8 mouse cellular contexts compared by ENCODE assay signal in genomic region chr14:67541271-67541711, GRCm38 (mm10).
DNase-seq lines count a peak whose midpoint lies in the region; ATAC-seq lines count a peak whose summit lies in the region.

No protein-coding gene starts in this region.

- 0 out of 2 replicates have a peak, but pooled peaks cover 5% of the 10 kb centered on the region for H3K4me1 ChIP-seq in heart, embryonic 12.5 days (replicated peaks)
- peaks cover 32% of the 10 kb centered on the region for H3K4me1 ChIP-seq in embryonic facial prominence, embryonic 15.5 days
- peaks cover 24% of the 10 kb centered on the region for H3K4me1 ChIP-seq in hindbrain, embryonic 12.5 days
- H3K4me1 ChIP-seq in midbrain, embryonic 14.5 days (ENCODE audit: control insufficient read depth, insufficient read depth, low read length), result peaks cover 18% of the 10 kb centered on the region
- H3K4me1 ChIP-seq in kidney, embryonic 15.5 days, result 0 out of 2 replicates have a peak, but pooled peaks cover 2% of the 10 kb centered on the region

- H3K27ac ChIP-seq in heart, embryonic 12.5 days (ENCODE audit: poor library complexity, severe bottlenecking), result no peak overlapping the region
- no peak overlapping the region for H3K27ac ChIP-seq in embryonic facial prominence, embryonic 15.5 days (replicated peaks)
- peak overlapping the region; percentile 77 for H3K27ac ChIP-seq in hindbrain, embryonic 12.5 days
- peak overlapping the region; percentile 66 for H3K27ac ChIP-seq in midbrain, embryonic 14.5 days (replicated peaks; ENCODE audit: low read depth, low read length)
- H3K27ac ChIP-seq in kidney, embryonic 15.5 days, result no peak overlapping the region

- H3K4me3 ChIP-seq in heart, embryonic 12.5 days, result no peak overlapping the region
- H3K4me3 ChIP-seq in embryonic facial prominence, embryonic 15.5 days (replicated peaks), result no peak overlapping the region
- no peak overlapping the region for H3K4me3 ChIP-seq in hindbrain, embryonic 12.5 days
- H3K4me3 ChIP-seq in midbrain, embryonic 14.5 days (replicated peaks; ENCODE audit: low read depth, low read length), result no peak overlapping the region
- no peak overlapping the region for H3K4me3 ChIP-seq in kidney, embryonic 15.5 days (replicated peaks)

- no peak for ATAC-seq in heart, embryonic 12.5 days (ENCODE audit: insufficient number of reproducible peaks, low FRiP score)
- ATAC-seq in embryonic facial prominence, embryonic 15.5 days (ENCODE audit: insufficient number of reproducible peaks, low FRiP score, low TSS enrichment, low read depth), result peak; percentile 69
- ATAC-seq in hindbrain, embryonic 12.5 days (ENCODE audit: low FRiP score), result peak; percentile 90
- peak; percentile 81 for ATAC-seq in midbrain, embryonic 14.5 days (ENCODE audit: low FRiP score, low TSS enrichment)
- no peak for ATAC-seq in kidney, embryonic 15.5 days (replicated peaks; ENCODE audit: low FRiP score)

- H3K9ac ChIP-seq in heart, embryonic 12.5 days, result no peak overlapping the region
- H3K9ac ChIP-seq in embryonic facial prominence, embryonic 15.5 days, result no peak overlapping the region
- H3K9ac ChIP-seq in hindbrain, embryonic 12.5 days, result no peak overlapping the region
- H3K9ac ChIP-seq in midbrain, embryonic 14.5 days (replicated peaks; ENCODE audit: low read length), result no peak overlapping the region
- H3K9ac ChIP-seq in kidney, embryonic 15.5 days, result no peak overlapping the region

- 21% methylated on average over 4 of the region's 4 CpGs for WGBS in heart, embryonic 12.5 days
- WGBS in embryonic facial prominence, embryonic 15.5 days, result 11% methylated on average over 4 of the region's 4 CpGs
- WGBS in hindbrain, embryonic 12.5 days, result 20% methylated on average over 4 of the region's 4 CpGs
- WGBS in midbrain, embryonic 14.5 days, result 11% methylated on average over 4 of the region's 4 CpGs
- WGBS in kidney, embryonic 15.5 days, result 46% methylated on average over 4 of the region's 4 CpGs

- peak; percentile 98 for DNase-seq in heart, adult 11 months
- DNase-seq in midbrain, embryonic 14.5 days, result peak; percentile 81
- no peak for DNase-seq in spleen, postnatal 36 days (ENCODE audit: low spot score in 2 of 2)
- DNase-seq in embryo, embryonic 9.5 days (ENCODE audit: extremely low spot score), result no peak

- no peak overlapping the region for H3K4me2 ChIP-seq in heart, embryonic 12.5 days
- H3K4me2 ChIP-seq in embryonic facial prominence, embryonic 15.5 days (replicated peaks), result no peak overlapping the region
- H3K4me2 ChIP-seq in hindbrain, embryonic 12.5 days (replicated peaks), result no peak overlapping the region
- H3K4me2 ChIP-seq in midbrain, embryonic 14.5 days (ENCODE audit: low read length), result 0 out of 2 replicates have a peak overlapping the region, but pooled peaks have one; percentile 8
- H3K4me2 ChIP-seq in kidney, embryonic 15.5 days, result no peak overlapping the region

- H3K27me3 ChIP-seq in heart, embryonic 12.5 days (replicated peaks), result no peaks in the 10 kb centered on the region
- H3K27me3 ChIP-seq in embryonic facial prominence, embryonic 15.5 days, result no peaks in the 10 kb centered on the region
- H3K27me3 ChIP-seq in hindbrain, embryonic 12.5 days, result no peaks in the 10 kb centered on the region; the same call in 1 of the 2 replicates
- no peaks in the 10 kb centered on the region for H3K27me3 ChIP-seq in midbrain, embryonic 14.5 days (ENCODE audit: control insufficient read depth, insufficient read depth, low read length)
- no peaks in the 10 kb centered on the region for H3K27me3 ChIP-seq in kidney, embryonic 15.5 days

- peaks cover 14% of the 10 kb centered on the region for H3K9me3 ChIP-seq in heart, embryonic 12.5 days (replicated peaks)
- H3K9me3 ChIP-seq in embryonic facial prominence, embryonic 15.5 days (replicated peaks), result 0 out of 2 replicates have a peak, but pooled peaks cover 6% of the 10 kb centered on the region
- peaks cover 17% of the 10 kb centered on the region; the same call in 1 of the 2 replicates for H3K9me3 ChIP-seq in hindbrain, embryonic 12.5 days (replicated peaks)
- H3K9me3 ChIP-seq in midbrain, embryonic 14.5 days (ENCODE audit: control insufficient read depth, low read length), result peaks cover 4% of the 10 kb centered on the region
- no peaks in the 10 kb centered on the region for H3K9me3 ChIP-seq in kidney, embryonic 15.5 days (replicated peaks)

- 0 out of 2 replicates have a peak, but pooled peaks cover 3% of the 10 kb centered on the region for H3K36me3 ChIP-seq in heart, embryonic 12.5 days
- H3K36me3 ChIP-seq in embryonic facial prominence, embryonic 15.5 days, result no peaks in the 10 kb centered on the region
- H3K36me3 ChIP-seq in hindbrain, embryonic 12.5 days, result no peaks in the 10 kb centered on the region
- H3K36me3 ChIP-seq in midbrain, embryonic 14.5 days (ENCODE audit: control insufficient read depth, insufficient read depth, low read length), result no peaks in the 10 kb centered on the region
- H3K36me3 ChIP-seq in kidney, embryonic 15.5 days, result no peaks in the 10 kb centered on the region

Comparison
In these comparisons a context has a peak if more than half of its experiments do, and no peak if none do; other contexts are left out.
1. DNase-seq: peak in heart, adult 11 months (single experiment) and midbrain, embryonic 14.5 days (single experiment); none in spleen, postnatal 36 days (0 of 2) and embryo, embryonic 9.5 days (single experiment).
2. ATAC-seq: peak in embryonic facial prominence, embryonic 15.5 days (single experiment), hindbrain, embryonic 12.5 days (single experiment) and midbrain, embryonic 14.5 days (single experiment); none in heart, embryonic 12.5 days (single experiment) and kidney, embryonic 15.5 days (single experiment).
3. H3K27ac ChIP-seq: peak in hindbrain, embryonic 12.5 days (single experiment) and midbrain, embryonic 14.5 days (single experiment); none in heart, embryonic 12.5 days (single experiment), embryonic facial prominence, embryonic 15.5 days (single experiment) and kidney, embryonic 15.5 days (single experiment).